Mouse (Mus musculus): ENCODE data around the gene Elovl3.

- TF ChIP-seq GATA1 (IDR thresholded peaks at IDR 0.05; ENCODE audit: low read length) (no peak), TAL1 (IDR thresholded peaks at IDR 0.05; ENCODE audit: low read length) (no peak)
Measured at GRCm38 (mm10) chr19:46132577-46132976, 880 bp downstream of the Elovl3 start.
